Mouse (Mus musculus): ENCODE results near the gene Fcho1. TPM values are rescaled to one million over a fixed set of nuclear protein-coding genes. Genes with fewer than 3 reads are reported as not detected.
"Not testable (repeated sequence)": the region's sequence is repeated elsewhere in the genome, so short reads cannot be mapped to it uniquely, and the experiment has no call there.

The Fcho1 gene
- polyA plus RNA-seq, 1 experiment from 2014 or later = 5.5 TPM

GRCm38 (mm10) chr8:71741226-71741625 is 15.7 kb upstream of the Fcho1 start:
- no peaks in the 10 kb centered on the region for H3K36me3 ChIP-seq
- H3K27ac ChIP-seq = no peak overlapping the region
- 35% methylated on average over 3 of the region's 3 CpGs for WGBS
- no peak for ATAC-seq (ENCODE audit: insufficient number of reproducible peaks, insufficient read depth, low FRiP score, low TSS enrichment, low read depth)
- peak overlapping the region; percentile 54 for H3K4me2 ChIP-seq
- H3K4me3 ChIP-seq = 0 out of 2 replicates have a peak overlapping the region, but pooled peaks have one; percentile 11
- H3K9me3 ChIP-seq = no peaks in the 10 kb centered on the region
- H3K4me1 ChIP-seq = peaks cover 7% of the 10 kb centered on the region
- H3K27me3 ChIP-seq = peaks cover 14% of the 10 kb centered on the region
- H3K9ac ChIP-seq = 0 out of 2 replicates have a peak overlapping the region, but pooled peaks have one; percentile 40

DNA sequence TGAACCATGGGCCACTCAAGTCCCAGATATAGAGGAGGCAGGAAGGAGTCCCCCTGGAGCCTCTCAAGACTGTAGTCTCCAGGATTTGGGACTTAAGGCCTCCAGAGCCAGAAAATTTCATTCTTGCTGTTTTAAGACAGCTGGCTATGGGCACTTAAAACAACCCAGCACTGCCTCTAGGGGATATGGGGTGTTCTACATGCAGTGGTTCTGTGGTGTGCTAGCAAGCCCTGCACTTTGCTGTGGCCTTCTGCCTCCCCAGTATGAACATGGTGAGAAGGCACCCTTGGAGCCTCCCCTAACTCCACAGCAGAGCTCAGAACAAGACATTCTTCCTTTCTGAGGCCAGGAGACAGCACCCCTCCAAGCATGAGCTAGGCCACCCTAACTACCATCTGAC is 12.8 kb upstream of the Fcho1 start:
- not testable (repeated sequence) for H3K4me3 ChIP-seq; ATAC-seq (ENCODE audit: insufficient number of reproducible peaks, insufficient read depth, low FRiP score, low TSS enrichment, low read depth)

DNA sequence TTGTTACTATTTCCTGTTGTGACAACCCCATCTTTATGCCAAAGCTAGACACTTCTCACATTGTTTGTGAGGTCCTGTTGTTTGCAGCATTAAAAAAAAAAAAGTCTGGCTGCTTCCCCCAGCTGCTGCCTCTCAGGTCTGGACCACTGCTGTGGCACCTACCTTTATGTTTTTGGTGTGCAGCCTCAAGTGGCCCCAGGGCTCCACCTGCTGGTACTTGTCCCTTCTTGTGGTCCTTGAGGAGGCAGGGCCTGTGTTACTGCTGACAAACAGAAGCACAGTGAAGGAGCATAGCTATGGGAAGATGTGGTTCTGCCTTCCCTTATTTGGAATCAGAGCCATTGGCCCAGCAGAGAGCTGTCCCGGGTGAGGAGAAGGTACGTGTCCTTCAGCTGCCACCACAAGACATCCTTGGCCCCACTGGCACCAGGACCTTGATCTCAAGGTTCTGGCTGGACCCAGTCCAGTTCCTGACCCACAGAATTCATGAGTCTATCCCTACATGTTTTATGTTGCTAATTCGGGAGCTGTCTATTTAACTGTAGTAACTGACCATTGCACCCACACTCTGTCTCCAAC is 6.2 kb upstream of the Fcho1 start:
- Histone ChIP-seq H3K4me3 (no peak overlapping the region), H3K9me3 (no peaks in the 10 kb centered on the region), H3K4me2 (no peak overlapping the region), H3K27ac (no peak overlapping the region), H3K27me3 (peaks cover 29% of the 10 kb centered on the region), H3K36me3 (no peaks in the 10 kb centered on the region), H3K4me1 (peaks cover 10% of the 10 kb centered on the region; the same call in 1 of the 2 replicates), H3K9ac (no peak overlapping the region)
- ATAC-seq (ENCODE audit: insufficient number of reproducible peaks, insufficient read depth, low FRiP score, low TSS enrichment, low read depth) = no peak
- WGBS = 50% methylated on average over 3 of the region's 3 CpGs

More for the DNA sequence above, 12.8 kb upstream of the Fcho1 start:
- not testable (repeated sequence) for H3K9ac ChIP-seq, H3K27ac ChIP-seq, H3K9me3 ChIP-seq, H3K4me1 ChIP-seq, H3K4me2 ChIP-seq, H3K36me3 ChIP-seq
- peaks cover 14% of the 10 kb centered on the region for H3K27me3 ChIP-seq

GRCm38 (mm10) chr8:71728826-71729620 is 3.5 kb upstream of the Fcho1 start:
- Histone ChIP-seq H3K36me3 (no peaks in the 10 kb centered on the region), H3K4me1 (peaks cover 19% of the 10 kb centered on the region), H3K27me3 (peaks cover 56% of the 10 kb centered on the region), H3K4me2 (peak overlapping the region; percentile 65), H3K9ac (peak overlapping the region; percentile 51), H3K9me3 (no peaks in the 10 kb centered on the region), H3K4me3 (peak overlapping the region; percentile 32), H3K27ac (no peak overlapping the region)
- 6% methylated on average over 13 of the region's 16 CpGs for WGBS
- ATAC-seq (ENCODE audit: insufficient number of reproducible peaks, insufficient read depth, low FRiP score, low TSS enrichment, low read depth) = no peak

DNA sequence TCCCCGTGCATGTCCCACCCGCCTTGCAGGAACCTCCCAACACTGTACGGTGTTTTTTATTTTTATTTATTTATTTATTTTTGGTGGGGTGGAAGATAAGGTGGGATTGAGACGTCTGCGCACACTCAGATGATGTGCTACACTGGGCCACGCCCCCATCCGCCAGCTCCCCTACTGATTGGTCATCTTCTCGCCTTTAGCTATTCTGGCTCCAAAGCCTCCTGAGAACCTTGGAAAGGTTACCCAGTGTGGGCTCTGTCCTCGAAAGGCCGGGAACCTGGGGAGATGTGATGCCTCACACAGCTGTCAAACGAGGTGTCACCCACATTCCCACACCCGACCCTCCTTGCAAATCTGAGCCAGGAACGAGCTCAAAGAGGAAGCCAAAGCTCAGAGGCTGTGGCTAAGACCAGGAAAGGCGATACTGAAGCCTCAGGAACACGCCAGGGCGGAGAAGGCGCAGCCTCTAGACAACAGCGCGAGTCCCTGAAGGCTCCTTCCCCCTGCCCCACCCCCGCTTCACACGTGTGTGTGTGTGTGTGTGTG is 2.8 kb upstream of the Fcho1 start:
- no peak for ATAC-seq (ENCODE audit: insufficient number of reproducible peaks, insufficient read depth, low FRiP score, low TSS enrichment, low read depth)
- whole genome bisulfite sequencing = 4% methylated on average over 21 of the region's 21 CpGs
- H3K27me3 ChIP-seq = peaks cover 61% of the 10 kb centered on the region

DNA sequence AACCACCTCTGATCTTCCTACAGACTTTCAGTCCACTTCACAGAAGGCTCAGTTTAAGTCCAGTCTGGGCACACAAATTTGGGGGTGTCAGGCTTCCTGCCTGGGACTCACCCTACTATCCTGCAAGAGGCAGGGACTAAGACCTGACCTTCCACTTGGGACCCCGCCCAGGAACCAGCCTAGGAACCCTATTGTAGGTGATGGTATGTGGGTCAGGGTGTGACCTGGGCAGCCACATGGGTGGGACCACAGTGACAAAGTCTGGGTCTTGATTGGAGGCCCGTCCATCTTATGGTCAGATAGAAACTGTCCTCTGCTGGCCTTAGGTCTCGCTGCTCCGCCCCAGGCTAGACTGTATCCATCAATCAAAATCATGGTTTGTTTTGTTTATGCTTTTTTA is 1.1 kb downstream of the Fcho1 start:
- Histone ChIP-seq H3K27me3 (peaks cover 57% of the 10 kb centered on the region), H3K36me3 (no peaks in the 10 kb centered on the region), H3K9me3 (no peaks in the 10 kb centered on the region), H3K27ac (no peak overlapping the region), H3K9ac (no peak overlapping the region), H3K4me1 (peaks cover 22% of the 10 kb centered on the region), H3K4me2 (no peak overlapping the region), H3K4me3 (no peak overlapping the region)
- 67% methylated on average over 4 of the region's 4 CpGs for WGBS
- ATAC-seq (ENCODE audit: insufficient number of reproducible peaks, insufficient read depth, low FRiP score, low TSS enrichment, low read depth) = no peak

More for the DNA sequence above, 2.8 kb upstream of the Fcho1 start:
- H3K9ac ChIP-seq = peak overlapping the region; percentile 51
- H3K4me2 ChIP-seq = peak overlapping the region; percentile 65
- no peak overlapping the region for H3K27ac ChIP-seq
- H3K9me3 ChIP-seq = no peaks in the 10 kb centered on the region
- peaks cover 19% of the 10 kb centered on the region for H3K4me1 ChIP-seq
- H3K4me3 ChIP-seq = peak overlapping the region; percentile 32
- H3K36me3 ChIP-seq = no peaks in the 10 kb centered on the region

DNA sequence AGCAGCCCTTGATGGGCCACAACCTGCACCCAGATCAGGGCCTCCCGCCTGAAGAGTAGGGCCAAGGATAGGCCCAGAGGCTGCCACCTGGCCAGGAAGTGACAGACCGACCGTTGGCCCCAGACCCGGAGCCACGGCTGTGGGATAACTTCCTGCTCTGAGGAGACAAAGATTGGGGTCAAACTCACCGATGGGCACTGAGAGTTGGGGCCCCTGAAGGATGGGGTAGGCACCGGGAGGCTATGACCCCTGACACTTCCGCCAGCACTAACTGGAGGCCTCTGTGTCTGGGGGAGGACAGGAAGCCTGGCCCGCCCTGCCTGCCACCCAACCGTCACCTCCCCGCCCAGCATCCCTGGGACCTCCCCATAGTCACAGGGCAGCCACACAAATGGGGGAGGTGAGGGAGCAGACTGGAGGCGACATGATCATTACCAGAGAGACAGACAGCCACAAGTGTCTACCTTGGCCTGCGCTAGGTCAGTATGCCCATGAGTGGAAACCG is 2.4 kb downstream of the Fcho1 start:
- no peak for ATAC-seq (ENCODE audit: insufficient number of reproducible peaks, insufficient read depth, low FRiP score, low TSS enrichment, low read depth)
- H3K4me3 ChIP-seq = no peak overlapping the region
- 45% methylated on average over 14 of the region's 14 CpGs for WGBS
- no peak overlapping the region for H3K27ac ChIP-seq
- no peak overlapping the region for H3K9ac ChIP-seq
- H3K4me1 ChIP-seq = peaks cover 12% of the 10 kb centered on the region
- H3K4me2 ChIP-seq = no peak overlapping the region
- peaks cover 52% of the 10 kb centered on the region for H3K27me3 ChIP-seq
- H3K9me3 ChIP-seq = no peaks in the 10 kb centered on the region
- H3K36me3 ChIP-seq = no peaks in the 10 kb centered on the region

DNA sequence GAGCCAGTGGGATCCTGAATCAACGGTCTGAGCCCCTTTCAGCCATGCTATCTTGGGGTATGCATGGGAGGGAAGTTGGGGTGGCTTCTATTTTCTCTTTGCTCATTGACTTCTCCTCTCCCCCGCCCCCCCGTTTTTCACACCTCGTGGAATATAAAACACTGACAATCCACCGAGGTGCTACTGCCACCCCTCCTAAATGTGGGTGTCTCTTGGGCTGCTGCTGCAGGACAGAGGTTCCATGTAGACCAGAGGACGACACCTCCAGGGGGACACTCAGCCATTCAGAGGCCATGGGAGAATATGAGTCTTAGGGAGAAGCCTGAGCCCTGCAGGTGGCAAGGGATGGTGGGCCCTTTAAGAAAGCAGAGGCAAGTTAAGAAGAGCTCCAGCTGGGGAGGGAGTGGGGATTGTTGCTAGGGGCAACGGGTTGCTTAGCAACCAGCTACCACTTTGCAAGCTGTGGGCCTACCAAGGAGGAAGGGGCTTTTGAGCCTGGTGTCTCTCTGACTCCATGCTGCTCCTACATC is 5.5 kb downstream of the Fcho1 start:
- H3K4me3 ChIP-seq = no peak overlapping the region
- H3K9ac ChIP-seq = no peak overlapping the region
- WGBS = 41% methylated on average over 7 of the region's 7 CpGs
- no peaks in the 10 kb centered on the region for H3K9me3 ChIP-seq
- H3K4me2 ChIP-seq = no peak overlapping the region
- H3K27ac ChIP-seq = no peak overlapping the region
- peaks cover 27% of the 10 kb centered on the region for H3K27me3 ChIP-seq
- H3K4me1 ChIP-seq = peaks cover 7% of the 10 kb centered on the region
- no peak for ATAC-seq (ENCODE audit: insufficient number of reproducible peaks, insufficient read depth, low FRiP score, low TSS enrichment, low read depth)
- no peaks in the 10 kb centered on the region for H3K36me3 ChIP-seq

- no peak overlapping the region for H3K4me3 ChIP-seq
- H3K27ac ChIP-seq = no peak overlapping the region
- no peaks in the 10 kb centered on the region for H3K36me3 ChIP-seq
- no peak for ATAC-seq (ENCODE audit: insufficient number of reproducible peaks, insufficient read depth, low FRiP score, low TSS enrichment, low read depth)
- WGBS = 66% methylated on average over 4 of the region's 4 CpGs
- H3K4me2 ChIP-seq = no peak overlapping the region
- no peak overlapping the region for H3K9ac ChIP-seq
- peaks cover 20% of the 10 kb centered on the region for H3K27me3 ChIP-seq
- 0 out of 2 replicates have a peak, but pooled peaks cover 3% of the 10 kb centered on the region for H3K4me1 ChIP-seq
- H3K9me3 ChIP-seq = no peaks in the 10 kb centered on the region
Measured at GRCm38 (mm10) chr8:71719218-71719617, 6.3 kb downstream of the Fcho1 start.

- Histone ChIP-seq H3K27ac (no peak overlapping the region), H3K9ac (no peak overlapping the region), H3K9me3 (no peaks in the 10 kb centered on the region), H3K4me3 (no peak overlapping the region), H3K4me2 (no peak overlapping the region), H3K4me1 (0 out of 2 replicates have a peak, but pooled peaks cover 3% of the 10 kb centered on the region), H3K36me3 (no peaks in the 10 kb centered on the region), H3K27me3 (peaks cover 13% of the 10 kb centered on the region)
- no peak for ATAC-seq (ENCODE audit: insufficient number of reproducible peaks, insufficient read depth, low FRiP score, low TSS enrichment, low read depth)
- WGBS = 25% methylated on average over 3 of the region's 3 CpGs
Measured at GRCm38 (mm10) chr8:71718252-71718651, 7.3 kb downstream of the Fcho1 start.

- Histone ChIP-seq H3K4me3 (no peak overlapping the region), H3K27me3 (0 out of 2 replicates have a peak, but pooled peaks cover 4% of the 10 kb centered on the region), H3K27ac (no peak overlapping the region), H3K4me1 (0 out of 2 replicates have a peak, but pooled peaks cover 3% of the 10 kb centered on the region), H3K9me3 (no peaks in the 10 kb centered on the region), H3K36me3 (no peaks in the 10 kb centered on the region), H3K9ac (no peak overlapping the region), H3K4me2 (no peak overlapping the region)
- WGBS = 89% methylated on average over 12 of the region's 12 CpGs
- ATAC-seq (ENCODE audit: insufficient number of reproducible peaks, insufficient read depth, low FRiP score, low TSS enrichment, low read depth) = no peak
Measured at GRCm38 (mm10) chr8:71717096-71717495, 8.4 kb downstream of the Fcho1 start.
